Mouse (Mus musculus) bone marrow macrophage, adult 2 months (primary cell): ENCODE measurements around the gene Gm45213.

Experiments
- CTCF ChIP-seq: IDR thresholded peaks from 2 replicates; pipeline ENCODE4 v1.5.1; 2012; ENCODE audit warnings: low read depth, mild to moderate bottlenecking, low read length, moderate library complexity
- POLR2A ChIP-seq: IDR thresholded peaks from 2 replicates; pipeline ENCODE4 v1.6.1; 2012; ENCODE audit warnings: mild to moderate bottlenecking, low read depth, low read length, borderline replicate concordance

GRCm38 (mm10) chr7:66087652-66088051 is 44.2 kb downstream of the Gm45213 start:
- TF ChIP-seq CTCF, result no peak
- TF ChIP-seq POLR2A, result no peak
